Mouse (Mus musculus) liver, embryonic 16.5 days (tissue): ENCODE results near the gene Rnaseh2c. TPM values are rescaled to one million over a fixed set of nuclear protein-coding genes. Genes with fewer than 3 reads are reported as not detected.
A peak's percentile ranks its signal among the peaks of the same experiment; 100 is the strongest.

ENCODE experiments used
- ATAC-seq: fragments of 200-750 bp; cut with Nextera tagmentation; 2 replicates; pipeline ENCODE4 v1.8.0; 2017; ENCODE audit warnings: low read depth, mild to moderate bottlenecking, moderate number of reproducible peaks, moderate library complexity
- H3K27ac ChIP-seq: fragments of 300-500 bp; sonication (generic); 2 replicates; pipeline ENCODE4 v1.5.1; 2014; ENCODE audit warnings: mild to moderate bottlenecking, low read length
- H3K27me3 ChIP-seq: fragments of 300-500 bp; sonication (generic); 2 replicates; pipeline ENCODE4 v1.6.1; 2014; ENCODE audit warnings: low read depth, low read length, mixed read lengths; ENCODE audit not compliant: control insufficient read depth, insufficient read depth
- H3K36me3 ChIP-seq: fragments of 300-500 bp; sonication (generic); 2 replicates; pipeline ENCODE4 v1.6.1; 2014; ENCODE audit warnings: mild to moderate bottlenecking; ENCODE audit not compliant: control insufficient read depth, insufficient read depth
- H3K4me1 ChIP-seq: fragments of 300-500 bp; sonication (generic); 2 replicates; pipeline ENCODE4 v1.6.1; 2014; ENCODE audit warnings: low read depth, low read length, mixed read lengths; ENCODE audit not compliant: control insufficient read depth
- H3K4me2 ChIP-seq: fragments of 300-500 bp; sonication (generic); 2 replicates; pipeline ENCODE4 v1.6.1; 2014; ENCODE audit warnings: low read depth, low read length, mixed read lengths
- H3K4me3 ChIP-seq: fragments of 300-500 bp; sonication (generic); 2 replicates; pipeline ENCODE4 v1.5.1; 2014; ENCODE audit warnings: low read depth, mild to moderate bottlenecking, low read length
- H3K9ac ChIP-seq: fragments of 300-500 bp; sonication (generic); 2 replicates; pipeline ENCODE4 v1.6.1; 2014; ENCODE audit warnings: low read depth, low read length
- H3K9me3 ChIP-seq: fragments of 300-500 bp; sonication (generic); replicated peaks from 2 replicates; pipeline ENCODE4 v1.6.1; 2016; ENCODE audit warnings: low read length; ENCODE audit not compliant: control insufficient read depth
- WGBS: fragments of 180-500 bp; shearing (Covaris S2); extraction: QIAGEN DNeasy Blood & Tissue Kit; methylation state at CpG from one replicate; pipeline ENCODE4 v1.1.7; 2014; ENCODE audit not compliant: insufficient replicate concordance; 5-methylcytosine and 5-hydroxymethylcytosine counted together
- polyA plus RNA-seq: library from polyadenylated mRNA; unstranded; fragments of >200 nt; fragmentation: Nextera tagmentation; extraction: Ambion mirVana; gene quantifications from 2 replicates; pipeline ENCODE4 v1.2.1, GENCODE M21; 2015

Rnaseh2c gene
- polyA plus RNA-seq, 1 experiment from 2014 or later, result 92.2 TPM

DNA sequence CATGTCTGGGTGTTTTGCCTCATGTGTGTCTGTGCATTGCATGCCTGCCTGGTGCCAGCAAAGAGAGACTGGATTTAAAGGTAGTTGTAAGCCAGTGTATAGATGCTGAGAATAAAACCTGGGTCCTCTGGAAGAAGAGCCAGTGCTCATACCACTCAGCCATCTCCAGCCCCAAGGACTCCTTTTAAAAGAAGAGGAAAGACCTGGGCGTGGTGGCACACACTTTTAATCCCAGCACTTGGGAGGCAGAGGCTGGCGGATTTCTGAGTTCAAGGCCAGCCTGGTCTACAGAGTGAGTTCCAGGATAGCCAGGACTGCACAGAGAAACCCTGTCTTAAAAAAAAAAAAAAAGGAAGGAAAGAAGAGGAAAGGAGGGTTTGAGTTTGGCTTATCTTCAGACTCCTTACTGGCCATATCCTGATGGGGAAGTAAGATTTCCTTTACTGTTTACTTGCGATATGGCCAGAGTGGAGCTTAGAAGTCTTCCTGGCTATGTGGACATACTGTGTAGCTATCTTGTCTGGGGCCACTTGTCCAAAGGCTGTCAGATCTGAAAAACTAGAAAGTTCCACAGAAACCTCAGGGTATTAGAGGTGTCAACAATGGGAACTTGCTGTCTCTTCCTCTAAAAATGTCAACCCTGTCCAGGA lies 11.2 kb downstream of the Rnaseh2c start:
- H3K27ac ChIP-seq, result no peak overlapping the region
- ATAC-seq, result no peak
- H3K9me3 ChIP-seq, result no peaks in the 10 kb centered on the region
- peaks cover 3% of the 10 kb centered on the region for H3K36me3 ChIP-seq
- H3K4me1 ChIP-seq, result peaks cover 34% of the 10 kb centered on the region
- WGBS, result 27% methylated on average over 3 of the region's 3 CpGs
- no peak overlapping the region for H3K4me3 ChIP-seq
- H3K9ac ChIP-seq, result peak overlapping the region; percentile 14; the same call in 1 of the 2 replicates
- no peaks in the 10 kb centered on the region for H3K27me3 ChIP-seq
- H3K4me2 ChIP-seq, result no peak overlapping the region

DNA sequence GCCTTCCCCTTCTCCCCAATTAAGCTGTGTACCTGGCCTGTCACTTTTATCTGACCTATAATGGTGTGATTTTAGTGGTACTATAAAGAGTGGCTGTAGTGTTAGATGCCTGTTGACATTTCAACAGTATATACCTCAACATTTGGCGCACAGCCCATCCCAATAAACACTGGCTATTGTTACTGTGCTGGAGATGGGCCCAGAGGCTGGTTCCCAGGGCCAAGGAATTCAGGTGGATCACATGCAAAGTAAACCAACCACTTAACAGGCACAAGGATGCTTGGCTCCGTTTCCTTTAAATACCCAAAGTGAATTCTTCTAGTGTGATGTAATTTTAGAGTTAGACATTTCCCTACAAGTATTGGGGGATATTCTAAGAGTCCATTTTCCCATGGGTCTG lies 13.3 kb downstream of the Rnaseh2c start:
- Histone ChIP-seq H3K9me3 (no peaks in the 10 kb centered on the region), H3K4me2 (no peak overlapping the region), H3K9ac (no peak overlapping the region), H3K27ac (no peak overlapping the region), H3K36me3 (no peaks in the 10 kb centered on the region), H3K4me1 (peaks cover 24% of the 10 kb centered on the region), H3K4me3 (no peak overlapping the region), H3K27me3 (no peaks in the 10 kb centered on the region)
- WGBS, result 73% methylated on average over 2 of the region's 2 CpGs
- no peak for ATAC-seq

DNA sequence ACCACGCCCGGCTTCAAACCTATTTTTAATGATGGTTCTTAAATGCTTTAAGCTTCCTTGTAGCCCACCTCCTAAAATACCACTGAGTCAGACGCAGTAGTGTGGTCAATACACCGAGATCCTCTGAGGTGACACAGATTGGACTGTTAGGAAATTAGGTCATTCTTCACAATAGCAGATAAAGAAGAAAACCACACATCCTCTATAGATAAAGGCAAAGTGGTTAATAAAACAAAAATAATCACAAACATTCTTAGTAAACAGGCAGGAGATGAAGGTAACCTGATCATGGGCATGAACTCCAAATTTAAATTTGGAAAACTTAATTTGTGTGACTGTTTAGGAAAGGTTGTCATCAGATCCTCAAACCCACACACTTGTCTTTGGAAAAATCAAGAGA lies 18.3 kb downstream of the Rnaseh2c start:
- no peak overlapping the region for H3K4me2 ChIP-seq
- H3K4me3 ChIP-seq, result no peak overlapping the region
- H3K27me3 ChIP-seq, result no peaks in the 10 kb centered on the region
- H3K4me1 ChIP-seq, result no peaks in the 10 kb centered on the region
- ATAC-seq, result no peak
- no peaks in the 10 kb centered on the region for H3K36me3 ChIP-seq
- no peak overlapping the region for H3K9ac ChIP-seq
- no peak overlapping the region for H3K27ac ChIP-seq
- H3K9me3 ChIP-seq, result no peaks in the 10 kb centered on the region
- WGBS, result 45% methylated on average over 4 of the region's 4 CpGs

DNA sequence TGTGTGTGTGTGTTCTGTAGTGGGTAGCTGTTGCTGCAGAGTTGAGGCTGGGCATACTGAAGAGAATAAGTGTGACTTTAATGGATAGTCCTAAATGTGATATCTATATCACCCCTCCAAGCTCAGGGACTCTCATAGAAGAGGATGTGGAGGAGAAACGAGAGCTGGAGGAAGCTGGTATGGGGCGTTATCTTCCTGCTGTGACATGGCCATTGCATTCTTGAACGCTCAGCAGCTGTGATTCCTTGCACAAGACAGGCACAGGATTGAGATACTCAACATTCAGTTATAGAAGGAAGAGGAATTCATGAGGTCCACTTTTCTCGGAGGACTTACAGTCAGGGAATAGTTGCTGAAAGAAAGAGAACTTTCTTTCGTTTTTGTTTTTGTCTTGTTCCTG lies 20.2 kb downstream of the Rnaseh2c start:
- H3K4me3 ChIP-seq, result no peak overlapping the region
- no peak overlapping the region for H3K9ac ChIP-seq
- no peaks in the 10 kb centered on the region for H3K27me3 ChIP-seq
- H3K4me1 ChIP-seq, result no peaks in the 10 kb centered on the region
- H3K36me3 ChIP-seq, result no peaks in the 10 kb centered on the region
- H3K9me3 ChIP-seq, result no peaks in the 10 kb centered on the region
- H3K27ac ChIP-seq, result no peak overlapping the region
- no peak overlapping the region for H3K4me2 ChIP-seq
- WGBS, result 38% methylated on average over 5 of the region's 5 CpGs
- no peak for ATAC-seq

- H3K27ac ChIP-seq, result no peak overlapping the region
- H3K9ac ChIP-seq, result no peak overlapping the region
- H3K4me3 ChIP-seq, result no peak overlapping the region
- no peaks in the 10 kb centered on the region for H3K27me3 ChIP-seq
- H3K4me2 ChIP-seq, result no peak overlapping the region
- no peaks in the 10 kb centered on the region for H3K36me3 ChIP-seq
- 67% methylated on average over 8 of the region's 8 CpGs for WGBS
- ATAC-seq, result no peak
- no peaks in the 10 kb centered on the region for H3K4me1 ChIP-seq
- H3K9me3 ChIP-seq, result no peaks in the 10 kb centered on the region
Measured at GRCm38 (mm10) chr19:5625311-5625710, 23.6 kb downstream of the Rnaseh2c start.

DNA sequence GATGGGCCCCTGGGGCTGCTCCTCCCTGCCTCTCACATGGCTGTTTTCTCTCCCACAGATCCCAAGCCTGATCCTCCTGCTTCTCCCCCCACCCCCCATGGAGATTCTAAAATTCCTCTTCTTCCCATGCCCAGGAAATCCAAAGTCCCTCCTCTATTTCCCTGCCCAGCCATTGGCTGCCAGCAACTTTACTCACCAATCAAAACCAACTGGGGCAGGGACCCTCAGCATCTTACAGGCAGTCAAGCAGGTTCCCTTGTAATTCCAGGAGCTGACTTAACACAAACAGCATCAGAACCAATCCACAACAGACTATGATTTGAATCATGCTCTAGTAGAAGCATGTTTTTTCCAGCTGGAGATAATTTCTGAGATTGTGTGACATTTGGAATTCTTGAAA lies 28.2 kb downstream of the Rnaseh2c start:
- no peak overlapping the region for H3K27ac ChIP-seq
- H3K27me3 ChIP-seq, result no peaks in the 10 kb centered on the region
- no peaks in the 10 kb centered on the region for H3K36me3 ChIP-seq
- H3K4me2 ChIP-seq, result no peak overlapping the region
- H3K9ac ChIP-seq, result no peak overlapping the region
- H3K9me3 ChIP-seq, result no peaks in the 10 kb centered on the region
- no peak overlapping the region for H3K4me3 ChIP-seq
- no peak for ATAC-seq
- H3K4me1 ChIP-seq, result no peaks in the 10 kb centered on the region

- H3K36me3 ChIP-seq, result no peaks in the 10 kb centered on the region
- H3K27me3 ChIP-seq, result no peaks in the 10 kb centered on the region
- H3K4me3 ChIP-seq, result no peak overlapping the region
- WGBS, result 65% methylated on average over 9 of the region's 9 CpGs
- H3K9ac ChIP-seq, result no peak overlapping the region
- no peaks in the 10 kb centered on the region for H3K9me3 ChIP-seq
- H3K4me1 ChIP-seq, result peaks cover 14% of the 10 kb centered on the region
- H3K27ac ChIP-seq, result no peak overlapping the region
- H3K4me2 ChIP-seq, result no peak overlapping the region
- ATAC-seq, result no peak
Measured at GRCm38 (mm10) chr19:5632120-5632519, 30.4 kb downstream of the Rnaseh2c start.

DNA sequence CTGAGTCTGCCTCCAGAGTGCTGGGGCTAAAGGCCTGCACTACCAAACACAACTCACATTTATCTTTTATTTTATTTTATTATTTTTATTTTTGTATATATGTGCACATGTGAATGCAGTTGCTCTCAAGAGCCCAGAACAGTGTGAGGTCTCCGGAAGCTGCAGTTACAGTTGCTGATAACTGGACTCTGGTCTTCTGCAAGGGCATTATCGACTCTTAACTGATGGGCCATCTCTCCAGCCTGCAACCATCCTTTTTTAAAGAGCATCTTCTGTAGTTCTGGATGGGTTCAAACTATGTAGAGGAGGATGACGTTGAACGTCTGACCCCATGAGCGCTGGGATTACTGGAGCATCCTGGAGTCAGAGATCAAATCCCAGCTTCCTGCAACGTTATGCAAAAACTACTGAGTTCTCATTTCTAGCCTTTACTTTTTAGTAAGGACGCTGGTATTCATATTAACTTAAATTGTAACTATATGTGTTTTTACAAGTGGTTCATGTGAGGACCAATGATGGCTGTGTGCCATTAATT lies 34.4 kb downstream of the Rnaseh2c start:
- ATAC-seq, result no peak
- H3K4me1 ChIP-seq, result peaks cover 29% of the 10 kb centered on the region
- H3K9ac ChIP-seq, result no peak overlapping the region
- WGBS, result 58% methylated on average over 7 of the region's 7 CpGs
- H3K9me3 ChIP-seq, result no peaks in the 10 kb centered on the region
- peak overlapping the region; percentile 96; the same call in 1 of the 2 replicates for H3K4me2 ChIP-seq
- H3K4me3 ChIP-seq, result no peak overlapping the region
- H3K36me3 ChIP-seq, result peaks cover 14% of the 10 kb centered on the region
- H3K27ac ChIP-seq, result no peak overlapping the region
- no peaks in the 10 kb centered on the region for H3K27me3 ChIP-seq

GRCm38 (mm10) chr19:5636571-5637041 lies 34.9 kb downstream of the Rnaseh2c start:
- Histone ChIP-seq H3K27me3 (no peaks in the 10 kb centered on the region), H3K36me3 (peaks cover 19% of the 10 kb centered on the region), H3K4me3 (peak overlapping the region; percentile 92), H3K9me3 (no peaks in the 10 kb centered on the region), H3K4me2 (peak overlapping the region; percentile 96), H3K4me1 (peaks cover 29% of the 10 kb centered on the region), H3K9ac (peak overlapping the region; percentile 94), H3K27ac (peak overlapping the region; percentile 87)
- 39% methylated on average over 12 of the region's 12 CpGs for WGBS
- ATAC-seq, result no peak
